Mouse (Mus musculus): ENCODE data around the gene Inf2. TPM values are rescaled to one million over a fixed set of nuclear protein-coding genes. Genes with fewer than 3 reads are reported as not detected.

Inf2 gene
- total and polyA plus RNA-seq, 3 experiments, result 13.9 to 131 (median 36.6) TPM

GRCm38 (mm10) chr12:112544946-112545701, 43.5 kb upstream of the Inf2 start:
- dilution Hi-C loops (cut with MboI; ENCODE audit: extremely low pct_ligation_motif_present, extremely low pct_unique_long_range_greater_than_20kb, low sequenced_read_pairs) (no loop called here), in situ Hi-C loops (cut with MboI; ENCODE audit: low pct_ligation_motif_present, low pct_unique_long_range_greater_than_20kb, low sequenced_read_pairs) (loop anchor here (5.0 kb wide), 1 partner anchor 38 kb away; no protein-coding TSS in a partner anchor)
- Histone ChIP-seq H3K4me3 (replicated peaks in 1 of 3; ENCODE audit: low read depth in 2 of 3, low read length in 2 of 3, poor library complexity in 1 of 3) (no peak overlapping the region), H3K4me2 (ENCODE audit: insufficient read depth, low read depth, poor library complexity, severe bottlenecking) (no peak overlapping the region), H3K36me3 (replicated peaks in 1 of 2; ENCODE audit: control insufficient read depth in 1 of 2, insufficient read depth in 1 of 2, low read length in 1 of 2) (no peaks in the 10 kb centered on the region), H3K9ac (ENCODE audit: insufficient read depth, low read depth) (no peak overlapping the region), H3K4me1 (ENCODE audit: control insufficient read depth in 1 of 2, insufficient read depth in 2 of 2) (peaks cover 4 to 23% of the 10 kb centered on the region in 2 experiments), H3K79me2 (replicated peaks; ENCODE audit: control insufficient read depth, extremely low read depth, insufficient read depth, poor library complexity, severe bottlenecking) (no peaks in the 10 kb centered on the region), H3K27ac (ENCODE audit: insufficient read depth, low read depth) (no peak overlapping the region), H3K9me3 (replicated peaks; ENCODE audit: low read length) (no peaks in the 10 kb centered on the region), H3K27me3 (replicated peaks) (peaks cover 27% of the 10 kb centered on the region)
- peak; percentile 30 for DNase-seq (ENCODE audit: extremely low read depth)
- TF ChIP-seq RCOR1 (conservative IDR thresholded peaks at IDR 0.05; ENCODE audit: low read depth, low read length), result no peak
- no peak for TF ChIP-seq CHD2 (IDR thresholded peaks at IDR 0.05; ENCODE audit: low read length)
- TF ChIP-seq NELFE (IDR thresholded peaks at IDR 0.05; ENCODE audit: low read depth, low read length), result no peak
- 0 out of 4 replicates have a peak, but pooled peaks of 1 of the 2 experiments have one; percentile 1 for TF ChIP-seq CTCF (conservative IDR thresholded peaks at IDR 0.05 in 1 of 2, IDR thresholded peaks at IDR 0.05 in 1 of 2; ENCODE audit: low read depth in 2 of 2, low read length in 2 of 2)

- dilution Hi-C loops (cut with MboI; ENCODE audit: extremely low pct_ligation_motif_present, extremely low pct_unique_long_range_greater_than_20kb, low sequenced_read_pairs) (no loop called here), in situ Hi-C loops (cut with MboI; ENCODE audit: low pct_ligation_motif_present, low pct_unique_long_range_greater_than_20kb, low sequenced_read_pairs) (no loop called here)
- TF ChIP-seq MYC (IDR thresholded peaks at IDR 0.05; ENCODE audit: low read depth, low read length), result no peak
- no peak for TF ChIP-seq MEF2A (IDR thresholded peaks at IDR 0.05; ENCODE audit: borderline replicate concordance, low read depth, low read length)
- no peak for TF ChIP-seq CHD1 (IDR thresholded peaks at IDR 0.05; ENCODE audit: low read depth, low read length)
- TF ChIP-seq GABPA (IDR thresholded peaks at IDR 0.05; ENCODE audit: insufficient replicate concordance, low read depth, low read length), result no peak
- TF ChIP-seq NELFE (IDR thresholded peaks at IDR 0.05; ENCODE audit: low read depth, low read length), result no peak
- TF ChIP-seq BHLHE40 (IDR thresholded peaks at IDR 0.05; ENCODE audit: low read depth, low read length), result no peak
- TF ChIP-seq RCOR1 (conservative IDR thresholded peaks at IDR 0.05; ENCODE audit: low read depth, low read length), result no peak
- TF ChIP-seq UBTF (IDR thresholded peaks at IDR 0.05; ENCODE audit: low read depth, low read length), result no peak
- no peak for TF ChIP-seq ZNF384 (IDR thresholded peaks at IDR 0.05; ENCODE audit: low read depth, low read length)
- TF ChIP-seq RAD21 (IDR thresholded peaks at IDR 0.05; ENCODE audit: low read depth, low read length), result no peak
- no peak for TF ChIP-seq POLR2AphosphoS2 (IDR thresholded peaks at IDR 0.05; ENCODE audit: low read depth, low read length)
- no peak for TF ChIP-seq USF2 (conservative IDR thresholded peaks at IDR 0.05; ENCODE audit: low read depth, low read length)
- no peak for TF ChIP-seq ELF1 (IDR thresholded peaks at IDR 0.05; ENCODE audit: low read depth, low read length)
- no peak for TF ChIP-seq NRF1 (IDR thresholded peaks at IDR 0.05; ENCODE audit: low read depth, low read length)
- TF ChIP-seq ZC3H11A (IDR thresholded peaks at IDR 0.05; ENCODE audit: low read depth, low read length), result no peak
- TF ChIP-seq CTCF (conservative IDR thresholded peaks at IDR 0.05 in 1 of 2, IDR thresholded peaks at IDR 0.05 in 1 of 2; ENCODE audit: low read depth in 2 of 2, low read length in 2 of 2), result no peak
- no peak for TF ChIP-seq CHD2 (IDR thresholded peaks at IDR 0.05; ENCODE audit: low read length)
- TF ChIP-seq MXI1 (IDR thresholded peaks at IDR 0.05; ENCODE audit: low read depth, low read length), result no peak
- TF ChIP-seq USF1 (IDR thresholded peaks at IDR 0.05; ENCODE audit: low read depth, low read length), result no peak
- TF ChIP-seq JUN (IDR thresholded peaks at IDR 0.05; ENCODE audit: insufficient read depth, low read depth, low read length), result no peak
- Histone ChIP-seq H3K27me3 (replicated peaks) (peaks cover 17% of the 10 kb centered on the region), H3K4me1 (ENCODE audit: control insufficient read depth in 1 of 2, insufficient read depth in 2 of 2) (peaks cover 4 to 23% of the 10 kb centered on the region in 2 experiments), H3K4me3 (replicated peaks in 1 of 3; ENCODE audit: low read depth in 2 of 3, low read length in 2 of 3, poor library complexity in 1 of 3) (no peak overlapping the region), H3K27ac (ENCODE audit: insufficient read depth, low read depth) (no peak overlapping the region), H3K4me2 (ENCODE audit: insufficient read depth, low read depth, poor library complexity, severe bottlenecking) (no peak overlapping the region), H3K9ac (ENCODE audit: insufficient read depth, low read depth) (no peak overlapping the region), H3K79me2 (replicated peaks; ENCODE audit: control insufficient read depth, extremely low read depth, insufficient read depth, poor library complexity, severe bottlenecking) (no peaks in the 10 kb centered on the region), H3K36me3 (replicated peaks in 1 of 2; ENCODE audit: control insufficient read depth in 1 of 2, insufficient read depth in 1 of 2, low read length in 1 of 2) (no peaks in the 10 kb centered on the region), H3K9me3 (replicated peaks; ENCODE audit: low read length) (no peaks in the 10 kb centered on the region)
- no peak for DNase-seq (ENCODE audit: extremely low read depth)
Observed at GRCm38 (mm10) chr12:112546110-112546509, 42.5 kb upstream of the Inf2 start.

All from CH12.LX (cell line).